Mouse (Mus musculus) kidney, embryonic 15.5 days (tissue): ENCODE measurements around the gene Plxna4. TPM values are rescaled to one million over a fixed set of nuclear protein-coding genes. Genes with fewer than 3 reads are reported as not detected.

Source experiments
- ATAC-seq: fragments of 200-750 bp; cut with Nextera tagmentation; replicated peaks from 2 replicates; pipeline ENCODE4 v1.8.0; 2017; ENCODE audit warnings: moderate TSS enrichment; ENCODE audit not compliant: low FRiP score
- H3K27ac ChIP-seq: fragments of 300-500 bp; sonication (generic); 2 replicates; pipeline ENCODE4 v1.5.1; 2015; ENCODE audit warnings: mild to moderate bottlenecking, inconsistent platforms
- H3K27me3 ChIP-seq: fragments of 300-500 bp; sonication (generic); 2 replicates; pipeline ENCODE4 v1.6.1; 2015; ENCODE audit warnings: inconsistent platforms
- H3K36me3 ChIP-seq: fragments of 300-500 bp; sonication (generic); 2 replicates; pipeline ENCODE4 v1.6.1; 2015; ENCODE audit warnings: inconsistent platforms
- H3K4me1 ChIP-seq: fragments of 300-500 bp; sonication (generic); 2 replicates; pipeline ENCODE4 v1.6.1; 2015; ENCODE audit warnings: inconsistent platforms
- H3K4me2 ChIP-seq: fragments of 300-500 bp; sonication (generic); 2 replicates; pipeline ENCODE4 v1.6.1; 2015; ENCODE audit warnings: moderate library complexity, mild to moderate bottlenecking, inconsistent platforms
- H3K4me3 ChIP-seq: fragments of 300-500 bp; sonication (generic); replicated peaks from 2 replicates; pipeline ENCODE4 v1.5.1; 2015; ENCODE audit warnings: mild to moderate bottlenecking, inconsistent platforms
- H3K9ac ChIP-seq: fragments of 300-500 bp; sonication (generic); 2 replicates; pipeline ENCODE4 v1.6.1; 2015; ENCODE audit warnings: mild to moderate bottlenecking, inconsistent platforms
- H3K9me3 ChIP-seq: fragments of 300-500 bp; sonication (generic); replicated peaks from 2 replicates; pipeline ENCODE4 v1.6.1; 2016; ENCODE audit warnings: inconsistent platforms
- WGBS: fragments of 180-500 bp; shearing (Covaris S2); methylation state at CpG from one replicate; pipeline ENCODE4 v1.1.7; 2015; ENCODE audit warnings: mixed read lengths; 5-methylcytosine and 5-hydroxymethylcytosine counted together
- polyA plus RNA-seq: library from polyadenylated mRNA; unstranded; fragments of >200 nt; fragmentation: Nextera tagmentation; extraction: Ambion mirVana; gene quantifications from 2 replicates; pipeline ENCODE4 v1.2.1, GENCODE M21; 2015

Plxna4 gene
- polyA plus RNA-seq, 1 experiment from 2014 or later = 2.0 TPM

GRCm38 (mm10) chr6:32437219-32437618 lies 150.8 kb downstream of the Plxna4 start:
- no peak for ATAC-seq
- no peaks in the 10 kb centered on the region for H3K4me1 ChIP-seq
- H3K9me3 ChIP-seq = no peaks in the 10 kb centered on the region
- H3K27ac ChIP-seq = no peak overlapping the region
- no peaks in the 10 kb centered on the region for H3K27me3 ChIP-seq
- H3K9ac ChIP-seq = no peak overlapping the region
- H3K4me3 ChIP-seq = no peak overlapping the region
- no peaks in the 10 kb centered on the region for H3K36me3 ChIP-seq
- no peak overlapping the region for H3K4me2 ChIP-seq
- WGBS = 76% methylated on average over 6 of the region's 6 CpGs

- Histone ChIP-seq H3K9ac (no peak overlapping the region), H3K4me1 (no peaks in the 10 kb centered on the region), H3K4me3 (no peak overlapping the region), H3K36me3 (no peaks in the 10 kb centered on the region), H3K9me3 (no peaks in the 10 kb centered on the region), H3K4me2 (no peak overlapping the region), H3K27ac (no peak overlapping the region), H3K27me3 (no peaks in the 10 kb centered on the region)
- WGBS = 68% methylated on average over 2 of the region's 2 CpGs
- ATAC-seq = no peak
Measured at GRCm38 (mm10) chr6:32423124-32423523, 164.9 kb downstream of the Plxna4 start.

- Histone ChIP-seq H3K36me3 (no peaks in the 10 kb centered on the region), H3K9ac (no peak overlapping the region), H3K4me3 (no peak overlapping the region), H3K27ac (no peak overlapping the region), H3K4me1 (no peaks in the 10 kb centered on the region), H3K4me2 (no peak overlapping the region), H3K9me3 (no peaks in the 10 kb centered on the region), H3K27me3 (no peaks in the 10 kb centered on the region)
- 69% methylated on average over 3 of the region's 3 CpGs for WGBS
- no peak for ATAC-seq
Measured at GRCm38 (mm10) chr6:32420610-32421009, 167.4 kb downstream of the Plxna4 start.

- Histone ChIP-seq H3K4me1 (no peaks in the 10 kb centered on the region), H3K9me3 (no peaks in the 10 kb centered on the region), H3K9ac (no peak overlapping the region), H3K27me3 (no peaks in the 10 kb centered on the region), H3K27ac (no peak overlapping the region), H3K4me2 (no peak overlapping the region), H3K36me3 (no peaks in the 10 kb centered on the region), H3K4me3 (no peak overlapping the region)
- WGBS = 68% methylated on average over 4 of the region's 4 CpGs
- no peak for ATAC-seq
Measured at GRCm38 (mm10) chr6:32417351-32417750, 170.6 kb downstream of the Plxna4 start.

GRCm38 (mm10) chr6:32411325-32411724 lies 176.7 kb downstream of the Plxna4 start:
- Histone ChIP-seq H3K4me1 (peaks cover 7% of the 10 kb centered on the region), H3K36me3 (no peaks in the 10 kb centered on the region), H3K4me2 (no peak overlapping the region), H3K9me3 (no peaks in the 10 kb centered on the region), H3K4me3 (no peak overlapping the region), H3K27me3 (no peaks in the 10 kb centered on the region), H3K9ac (no peak overlapping the region), H3K27ac (no peak overlapping the region)
- ATAC-seq = no peak
- 76% methylated on average over 5 of the region's 5 CpGs for WGBS

- ATAC-seq = no peak
- no peak overlapping the region for H3K27ac ChIP-seq
Measured at GRCm38 (mm10) chr6:32409625-32410024, 178.4 kb downstream of the Plxna4 start.

GRCm38 (mm10) chr6:32407574-32408185 lies 180.3 kb downstream of the Plxna4 start:
- peak; percentile 66; the same call in 1 of the 2 replicates for ATAC-seq
- H3K27ac ChIP-seq = no peak overlapping the region
- no peaks in the 10 kb centered on the region for H3K36me3 ChIP-seq
- no peak overlapping the region for H3K4me3 ChIP-seq
- H3K9me3 ChIP-seq = no peaks in the 10 kb centered on the region
- H3K27me3 ChIP-seq = no peaks in the 10 kb centered on the region
- H3K4me1 ChIP-seq = peaks cover 7% of the 10 kb centered on the region
- 12% methylated on average over 8 of the region's 8 CpGs for WGBS
- no peak overlapping the region for H3K4me2 ChIP-seq
- H3K9ac ChIP-seq = no peak overlapping the region

More at GRCm38 (mm10) chr6:32409625-32410024, 178.4 kb downstream of the Plxna4 start:
- H3K9ac ChIP-seq = no peak overlapping the region
- H3K4me2 ChIP-seq = no peak overlapping the region
- no peak overlapping the region for H3K4me3 ChIP-seq
- no peaks in the 10 kb centered on the region for H3K36me3 ChIP-seq
- WGBS = 38% methylated on average over 1 of the region's 1 CpGs
- H3K4me1 ChIP-seq = peaks cover 7% of the 10 kb centered on the region
- no peaks in the 10 kb centered on the region for H3K27me3 ChIP-seq
- no peaks in the 10 kb centered on the region for H3K9me3 ChIP-seq

GRCm38 (mm10) chr6:32406316-32407095 lies 181.5 kb downstream of the Plxna4 start:
- H3K27me3 ChIP-seq = no peaks in the 10 kb centered on the region
- H3K9me3 ChIP-seq = no peaks in the 10 kb centered on the region
- no peak overlapping the region for H3K27ac ChIP-seq
- WGBS = 84% methylated on average over 20 of the region's 20 CpGs
- no peak overlapping the region for H3K9ac ChIP-seq
- no peak overlapping the region for H3K4me2 ChIP-seq
- no peak for ATAC-seq
- no peaks in the 10 kb centered on the region for H3K36me3 ChIP-seq
- H3K4me1 ChIP-seq = peaks cover 7% of the 10 kb centered on the region
- no peak overlapping the region for H3K4me3 ChIP-seq

GRCm38 (mm10) chr6:32402560-32403235 lies 185.3 kb downstream of the Plxna4 start:
- Histone ChIP-seq H3K4me3 (no peak overlapping the region), H3K27me3 (no peaks in the 10 kb centered on the region), H3K9ac (no peak overlapping the region), H3K9me3 (no peaks in the 10 kb centered on the region), H3K4me1 (peaks cover 3% of the 10 kb centered on the region), H3K27ac (no peak overlapping the region), H3K36me3 (no peaks in the 10 kb centered on the region), H3K4me2 (no peak overlapping the region)
- 78% methylated on average over 3 of the region's 3 CpGs for WGBS
- no peak for ATAC-seq

GRCm38 (mm10) chr6:32398261-32398660 lies 189.7 kb downstream of the Plxna4 start:
- no peak for ATAC-seq
- WGBS = 92% methylated on average over 3 of the region's 3 CpGs

GRCm38 (mm10) chr6:32397133-32397730 lies 190.8 kb downstream of the Plxna4 start:
- Histone ChIP-seq H3K9ac (no peak overlapping the region), H3K27ac (peak overlapping the region; percentile 48; the same call in 1 of the 2 replicates), H3K9me3 (no peaks in the 10 kb centered on the region), H3K4me1 (peaks cover 12% of the 10 kb centered on the region), H3K4me2 (no peak overlapping the region), H3K36me3 (no peaks in the 10 kb centered on the region), H3K4me3 (no peak overlapping the region), H3K27me3 (no peaks in the 10 kb centered on the region)
- WGBS = 41% methylated on average over 6 of the region's 6 CpGs
- ATAC-seq = peak; percentile 86

More at GRCm38 (mm10) chr6:32398261-32398660, 189.7 kb downstream of the Plxna4 start:
- H3K4me2 ChIP-seq = no peak overlapping the region
- H3K27me3 ChIP-seq = no peaks in the 10 kb centered on the region
- no peak overlapping the region for H3K27ac ChIP-seq
- H3K9ac ChIP-seq = no peak overlapping the region
- no peaks in the 10 kb centered on the region for H3K36me3 ChIP-seq
- H3K4me3 ChIP-seq = no peak overlapping the region
- no peaks in the 10 kb centered on the region for H3K9me3 ChIP-seq
- peaks cover 12% of the 10 kb centered on the region for H3K4me1 ChIP-seq

GRCm38 (mm10) chr6:32395415-32395814 lies 192.6 kb downstream of the Plxna4 start:
- H3K27ac ChIP-seq = no peak overlapping the region
- no peaks in the 10 kb centered on the region for H3K36me3 ChIP-seq
- WGBS = 92% methylated on average over 9 of the region's 9 CpGs
- H3K27me3 ChIP-seq = no peaks in the 10 kb centered on the region
- no peak overlapping the region for H3K4me2 ChIP-seq
- no peak for ATAC-seq
- no peak overlapping the region for H3K9ac ChIP-seq
- H3K9me3 ChIP-seq = no peaks in the 10 kb centered on the region
- no peak overlapping the region for H3K4me3 ChIP-seq
- H3K4me1 ChIP-seq = peaks cover 12% of the 10 kb centered on the region
